Mouse (Mus musculus) thymus, adult 18-20 months (tissue): ENCODE results near the gene 1110051M20Rik.
A peak's percentile ranks its signal among the peaks of the same experiment; 100 is the strongest.
"Not testable (repeated sequence)": the region's sequence is repeated elsewhere in the genome, so short reads cannot be mapped to it uniquely, and the experiment has no call there.

Experiments
- DNase-seq, 2 experiments: peaks; one replicate each; pipeline ENCODE4 v3.0.0; 2022; ENCODE audit warnings: mixed read lengths in 2 of 2

1110051M20Rik gene

GRCm38 (mm10) chr2:91257126-91257980 is 187.2 kb downstream of the 1110051M20Rik start:
- no peak for DNase-seq

DNA sequence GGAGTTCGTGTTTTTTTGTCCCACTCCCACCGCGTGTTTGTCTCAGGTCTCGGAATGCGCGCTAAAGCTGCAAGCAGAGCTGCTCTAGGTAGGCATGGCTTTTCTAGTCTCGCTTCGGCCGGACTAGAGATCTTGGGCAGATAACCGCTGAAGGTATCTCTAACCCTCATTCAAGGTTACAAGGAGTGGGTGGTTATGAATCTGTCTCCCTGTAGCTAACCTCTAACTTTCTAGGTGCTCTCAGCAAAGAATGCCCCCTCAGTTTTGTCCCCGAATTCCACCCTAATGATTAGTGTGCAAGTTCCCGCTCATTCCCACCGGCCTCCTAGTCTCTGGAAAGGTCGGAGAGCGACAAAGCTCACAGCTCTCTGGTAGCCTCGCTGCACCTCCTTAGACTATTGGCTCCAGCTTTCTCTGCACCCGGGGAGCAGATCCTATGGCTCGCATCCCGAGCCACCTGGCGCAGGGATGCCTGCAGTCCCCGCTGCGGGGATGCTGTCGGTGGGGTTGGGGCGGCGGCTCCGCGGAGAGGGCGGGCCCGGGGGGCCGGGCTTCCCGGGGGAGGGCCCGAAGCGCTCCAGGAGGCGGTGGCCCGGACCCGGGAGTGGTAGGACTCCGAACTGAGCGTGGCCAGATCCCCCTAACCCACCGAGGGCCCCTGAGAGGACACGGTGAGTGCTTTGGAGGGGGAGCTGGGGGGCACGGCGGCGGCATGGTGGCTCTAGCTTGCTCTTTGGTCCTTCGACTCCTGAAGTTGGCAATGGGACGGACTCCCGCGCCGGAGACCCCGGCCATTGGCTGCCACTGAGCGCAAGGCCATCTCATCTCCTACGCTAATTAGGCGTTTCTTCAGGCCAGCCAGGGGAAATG is 188.0 kb downstream of the 1110051M20Rik start:
- no peak for DNase-seq

DNA sequence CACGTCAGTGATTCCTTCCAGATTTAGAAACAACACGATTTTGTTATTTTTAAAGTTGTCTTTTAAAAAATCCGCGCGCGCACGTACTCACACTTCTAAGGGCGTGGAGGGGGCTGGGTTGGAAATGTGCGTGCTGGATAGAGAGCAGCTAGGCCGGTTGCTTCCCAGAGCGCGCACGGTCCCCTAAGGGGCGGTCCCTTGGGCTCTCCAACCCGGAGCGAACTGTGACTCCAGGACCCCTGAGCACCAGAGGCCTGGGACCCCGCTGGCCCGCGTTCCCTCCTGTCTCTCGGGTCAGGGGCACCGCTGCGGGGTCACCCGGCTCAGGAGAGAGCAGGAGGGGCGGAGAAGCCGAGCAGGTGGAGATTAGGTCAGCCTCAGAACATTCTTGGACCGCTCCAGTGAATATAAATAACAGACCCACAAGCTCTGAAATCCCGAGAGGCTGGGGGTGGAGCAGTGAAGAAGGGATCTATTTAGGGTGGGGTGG is 188.8 kb downstream of the 1110051M20Rik start, which contains the start of gene Pacsin3:
Gene Pacsin3, plus strand, starts transcription at position 294 of the 490 bp plus-strand sequence.
- DNase-seq, result no peak

GRCm38 (mm10) chr2:91254725-91255380 is 189.7 kb downstream of the 1110051M20Rik start:
- DNase-seq, result no peak

DNA sequence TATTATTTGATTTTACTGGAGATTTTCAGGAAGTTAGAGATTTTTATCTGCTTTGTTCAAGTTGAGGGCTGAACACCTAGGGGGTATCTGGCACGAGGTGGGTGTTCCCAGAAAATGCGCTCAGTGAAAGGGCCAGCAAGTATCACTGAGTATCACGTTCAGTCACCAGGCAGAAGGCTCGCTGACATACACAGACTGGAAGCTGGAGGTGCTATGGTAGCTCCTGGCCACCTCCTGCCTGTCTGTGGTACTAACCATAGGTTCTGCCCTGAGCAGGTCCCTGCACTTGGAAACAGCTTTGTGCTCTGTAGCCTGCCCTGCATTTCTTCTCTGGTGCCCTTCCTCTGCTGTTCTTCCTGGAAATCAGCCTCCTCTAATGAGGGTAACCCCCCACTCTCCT is 192.0 kb downstream of the 1110051M20Rik start:
- no peak for DNase-seq

DNA sequence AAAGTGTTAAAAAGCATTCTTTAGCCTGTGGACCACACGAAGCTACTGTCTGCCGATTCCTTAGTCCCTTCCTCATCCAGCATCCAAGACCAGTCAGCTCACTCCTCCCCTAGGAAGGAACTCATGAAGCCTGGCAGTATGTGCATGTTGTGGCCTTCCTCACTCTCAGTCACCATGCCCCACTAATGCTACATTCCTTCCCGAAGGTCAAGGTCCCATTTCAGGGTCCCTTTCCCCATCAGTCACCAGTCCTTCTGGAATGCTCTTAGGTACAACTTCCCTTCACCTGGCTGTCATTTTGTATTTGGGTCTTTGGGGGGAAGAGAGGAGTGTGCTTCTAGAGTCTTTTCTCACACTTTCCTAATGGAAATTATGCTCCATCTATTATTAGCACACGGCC is 192.5 kb downstream of the 1110051M20Rik start:
- no peak for DNase-seq

DNA sequence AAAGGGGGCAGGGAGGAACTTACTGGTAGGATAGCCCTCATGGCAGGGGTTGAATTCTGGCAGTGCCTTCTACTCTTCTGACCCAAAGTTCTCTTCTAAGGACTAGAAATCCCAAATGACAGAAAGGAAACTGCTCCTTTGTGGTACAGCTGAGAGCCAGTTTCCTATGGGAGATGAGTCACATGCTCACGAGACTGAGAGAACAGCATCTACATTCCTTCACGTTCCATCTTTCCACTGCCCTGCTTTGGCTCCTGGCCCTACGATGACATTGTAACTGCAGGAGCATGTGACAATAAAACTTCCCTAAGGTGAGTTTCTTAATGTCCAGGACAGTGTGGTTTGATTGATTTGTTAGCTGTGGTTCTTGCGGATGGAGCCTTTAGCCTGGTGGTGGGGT is 196.1 kb downstream of the 1110051M20Rik start:
- no peak for DNase-seq

DNA sequence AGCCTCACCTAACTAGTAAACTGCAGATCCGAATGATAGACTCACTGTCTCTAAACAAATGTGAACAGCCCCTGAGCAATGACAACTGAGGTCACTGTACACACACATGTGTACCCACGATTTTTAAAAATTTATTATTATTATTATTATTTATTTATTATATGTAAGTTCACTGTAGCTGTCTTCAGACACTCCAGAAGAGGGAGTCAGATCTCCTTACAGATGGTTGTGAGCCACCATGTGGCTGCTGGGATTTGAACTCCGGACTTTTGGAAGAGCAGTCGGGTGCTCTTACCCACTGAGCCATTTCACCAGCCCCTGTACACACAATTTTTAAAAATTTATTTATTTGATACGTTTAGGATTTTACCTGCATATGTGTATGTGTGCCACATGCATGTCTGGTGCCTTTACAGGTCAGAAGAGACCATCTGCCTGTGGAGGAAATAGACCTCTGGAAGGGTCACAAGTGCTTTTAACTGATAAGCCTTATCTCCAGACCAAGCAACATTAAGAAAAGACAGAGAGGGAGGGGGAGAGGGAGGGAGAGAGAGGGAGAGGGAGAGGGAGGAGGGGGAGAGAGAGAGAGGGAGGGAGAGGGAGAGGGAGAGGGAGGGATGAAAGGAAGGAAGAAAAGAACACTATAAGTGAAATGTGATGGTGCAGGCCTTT is 199.8 kb downstream of the 1110051M20Rik start:
- no peak for DNase-seq

- no peak for DNase-seq
Measured at GRCm38 (mm10) chr2:91243416-91243815, 201.1 kb downstream of the 1110051M20Rik start.

GRCm38 (mm10) chr2:91242547-91242946 is 202.0 kb downstream of the 1110051M20Rik start:
- no peak for DNase-seq

DNA sequence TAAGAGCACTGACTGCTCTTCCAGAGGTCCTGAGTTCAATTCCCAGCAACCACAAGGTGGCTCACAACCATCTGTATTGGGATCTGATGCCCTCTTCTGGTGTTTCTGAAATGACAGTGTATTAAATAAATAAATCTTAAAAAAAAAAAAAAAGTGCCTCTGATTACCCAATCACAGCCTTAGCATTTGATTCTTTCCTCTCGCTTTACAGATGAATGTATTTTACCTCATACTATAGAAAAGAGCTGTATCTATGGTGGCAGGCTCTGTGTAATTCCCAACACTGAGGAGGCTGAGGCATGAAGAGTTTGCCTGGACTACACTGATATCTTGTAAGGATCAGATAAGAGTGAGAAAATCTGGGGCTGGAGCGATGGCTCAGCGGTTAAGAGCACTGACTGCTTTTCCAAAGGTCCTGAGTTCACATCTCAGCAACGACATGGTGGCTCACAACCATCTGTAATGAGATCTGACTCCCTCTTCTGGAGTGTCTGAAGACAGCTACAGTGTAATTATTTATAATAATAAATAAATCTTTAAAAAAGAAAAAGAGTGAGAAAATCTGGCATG is 206.9 kb downstream of the 1110051M20Rik start:
- not testable (repeated sequence) for DNase-seq

DNA sequence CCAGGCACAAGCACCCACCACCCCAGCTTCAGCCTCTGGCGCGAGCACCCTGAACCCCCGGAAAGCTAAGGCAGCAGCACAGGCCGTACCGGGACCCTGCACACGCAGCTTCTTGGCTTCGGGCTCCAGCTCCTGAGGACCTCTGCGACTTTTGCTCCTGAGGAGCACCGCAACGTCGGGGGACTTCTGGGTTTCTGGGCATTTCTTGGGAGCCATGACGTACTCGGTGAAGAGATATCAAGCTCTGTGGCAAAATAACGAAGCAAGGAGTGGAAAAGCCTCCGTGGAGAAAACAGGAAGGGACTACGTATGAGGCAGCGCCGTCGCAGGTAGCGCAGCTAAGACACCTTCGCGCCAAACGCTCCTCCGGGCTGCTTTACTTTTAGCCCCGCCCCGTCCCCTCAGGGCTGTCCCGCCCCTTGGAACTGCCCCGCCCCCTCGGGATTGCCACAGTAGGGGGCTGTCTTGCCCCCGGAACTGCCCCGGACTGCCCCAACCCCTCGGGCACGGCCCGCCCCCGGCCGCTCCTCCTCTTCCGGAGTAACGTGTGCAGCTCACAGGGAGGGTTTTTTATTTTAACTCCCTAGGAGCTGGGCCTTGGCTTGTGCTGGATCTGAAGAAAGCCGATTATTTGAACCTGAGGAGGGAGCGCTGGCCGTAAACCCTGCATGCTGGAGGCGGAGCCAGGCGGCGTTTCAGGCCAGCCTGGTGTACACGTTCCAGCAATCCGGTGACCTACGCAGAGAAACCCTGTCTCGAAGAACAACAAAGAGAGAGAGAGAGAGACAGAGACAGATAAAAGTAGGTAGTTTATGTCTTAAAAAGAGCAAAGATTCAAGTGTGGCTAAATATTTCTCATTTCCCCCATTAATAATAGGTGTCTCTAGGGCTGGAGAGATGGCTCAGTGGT is 207.6 kb downstream of the 1110051M20Rik start, which contains the start of gene Ddb2:
Gene Ddb2, minus strand, starts transcription at position 382 of the 910 bp plus-strand sequence.
- peak; percentile 87 for DNase-seq

GRCm38 (mm10) chr2:91229735-91230134 is 214.8 kb downstream of the 1110051M20Rik start:
- no peak for DNase-seq
